Mouse (Mus musculus): ENCODE measurements at regions not wholly inside any gene's neighbourhood (a gene's known extent, or its start where the extent isn't known, plus 50 kb on each side); places are given as distances from the start of the nearest gene placed in this dataset.

DNA sequence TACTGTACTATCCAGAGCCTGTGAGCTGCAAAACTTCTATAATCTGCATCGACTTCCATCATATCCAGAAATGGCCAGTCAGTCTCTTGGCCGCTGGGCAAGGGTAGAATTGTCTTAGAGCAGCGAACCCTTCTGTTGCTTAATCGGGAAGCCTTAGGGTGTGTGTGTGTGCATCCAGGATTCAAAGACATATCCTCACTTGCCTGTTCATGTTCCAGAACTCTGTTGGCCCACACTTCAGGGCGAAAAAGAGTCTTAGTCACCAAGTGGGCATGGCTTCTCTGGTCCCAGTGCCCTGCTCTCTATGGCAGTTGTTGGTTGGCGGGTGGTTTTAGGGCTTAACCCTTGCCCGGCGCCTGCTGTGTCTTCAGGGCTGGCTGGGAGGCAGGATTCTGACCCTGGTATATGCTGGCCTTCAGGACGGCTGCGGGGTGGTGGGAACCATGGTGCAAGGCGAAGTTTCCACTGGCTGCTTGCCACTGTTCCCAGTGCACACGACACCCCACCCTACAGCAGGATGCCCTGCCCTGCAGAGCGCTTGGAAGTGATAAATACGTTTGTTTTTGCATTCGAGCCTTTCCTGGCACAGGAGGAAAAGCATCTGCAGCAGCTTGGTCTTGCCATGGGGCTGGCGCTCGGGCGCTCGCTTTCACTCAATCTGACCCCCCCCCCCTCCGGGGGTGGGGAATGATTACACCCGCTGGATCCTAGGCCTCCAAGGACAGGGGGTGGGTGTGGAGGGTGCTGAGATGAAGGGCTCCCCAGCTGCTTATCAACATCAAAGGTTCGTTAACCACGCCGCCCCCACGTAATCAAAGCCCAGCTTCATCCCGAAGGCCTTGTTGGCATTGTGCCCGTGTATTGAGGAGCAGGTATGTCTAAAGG lies 54.9 kb upstream of the Itga6 start:
- DNase-seq = peak; percentile 49

GRCm38 (mm10) chr2:71694758-71695310 lies 50.6 kb upstream of the Itga6 start:
- no peak for DNase-seq
